Mouse (Mus musculus) hindbrain, embryonic 10.5 days (tissue): ENCODE measurements around the gene Scgb1c1. TPM values are rescaled to one million over a fixed set of nuclear protein-coding genes. Genes with fewer than 3 reads are reported as not detected.

ENCODE experiments used
- polyA plus RNA-seq: library from polyadenylated mRNA; unstranded; fragments of >200 nt; fragmentation: Nextera tagmentation; extraction: Ambion mirVana; gene quantifications from 2 replicates; pipeline ENCODE4 v1.2.1, GENCODE M21; 2016

Gene Scgb1c1
- polyA plus RNA-seq, 1 experiment from 2014 or later = not detected

Other genes starting within 250 kb of the Scgb1c1 start
- not detected in 2 replicates for gene Olfr46, start 244.3 kb upstream of the Scgb1c1 start, polyA plus RNA-seq
- not detected in 2 replicates for gene Olfr61, start 216.6 kb upstream of the Scgb1c1 start, polyA plus RNA-seq
- not detected in 2 replicates for gene Olfr53, start 199.1 kb upstream of the Scgb1c1 start, polyA plus RNA-seq
- gene Olfr539, start 185.6 kb upstream of the Scgb1c1 start, polyA plus RNA-seq = 0.01 TPM in 1 of 2 replicates, not detected in the other
- not detected in 2 replicates for gene Olfr45, start 163.6 kb upstream of the Scgb1c1 start, polyA plus RNA-seq
- not detected in 2 replicates for gene Olfr541, start 148.3 kb upstream of the Scgb1c1 start, polyA plus RNA-seq
- gene Cyp2e1, start 81.8 kb upstream of the Scgb1c1 start, polyA plus RNA-seq = not detected in 2 replicates
- 0.27 TPM in 1 of 2 replicates, not detected in the other for gene Syce1, start 57.7 kb upstream of the Scgb1c1 start, polyA plus RNA-seq
- 3.5 and 5.1 TPM in 2 replicates for gene Zfp941, start 23.4 kb upstream of the Scgb1c1 start, polyA plus RNA-seq
- gene Urah, start 10.5 kb upstream of the Scgb1c1 start, polyA plus RNA-seq = 0.71 and 0.97 TPM in 2 replicates
- not detected in 2 replicates for gene Odf3, start 2.3 kb downstream of the Scgb1c1 start, polyA plus RNA-seq
- gene Gm45785, start 10.8 kb downstream of the Scgb1c1 start, polyA plus RNA-seq = not detected in 2 replicates
- 67.0 and 81.7 TPM in 2 replicates for gene Ric8a, start 11.4 kb downstream of the Scgb1c1 start, polyA plus RNA-seq
- 20.9 and 28.8 TPM in 2 replicates for gene Bet1l, start 12.0 kb downstream of the Scgb1c1 start, polyA plus RNA-seq
- gene Psmd13, start 36.4 kb downstream of the Scgb1c1 start, polyA plus RNA-seq = 325 and 344 TPM in 2 replicates
- 27.3 and 28.3 TPM in 2 replicates for gene Sirt3, start 36.8 kb downstream of the Scgb1c1 start, polyA plus RNA-seq
- not detected in 2 replicates for gene Cox8b, start 54.9 kb downstream of the Scgb1c1 start, polyA plus RNA-seq
- gene Nlrp6, start 75.4 kb downstream of the Scgb1c1 start, polyA plus RNA-seq = 0.21 TPM in 1 of 2 replicates, not detected in the other
- 16.8 and 17.0 TPM in 2 replicates for gene Pgghg, start 95.8 kb downstream of the Scgb1c1 start, polyA plus RNA-seq
- 1.3 and 2.7 TPM in 2 replicates for gene Ifitm5, start 104.7 kb downstream of the Scgb1c1 start, polyA plus RNA-seq
- gene Gm45717, start 110.4 kb downstream of the Scgb1c1 start, polyA plus RNA-seq = 0.35 and 0.80 TPM in 2 replicates
- gene Ifitm2, start 110.4 kb downstream of the Scgb1c1 start, polyA plus RNA-seq = 388 and 494 TPM in 2 replicates
- gene Ifitm1, start 121.7 kb downstream of the Scgb1c1 start, polyA plus RNA-seq = 5.1 and 6.9 TPM in 2 replicates
- gene Ifitm3, start 165.2 kb downstream of the Scgb1c1 start, polyA plus RNA-seq = 21.0 and 23.9 TPM in 2 replicates
- not detected in 2 replicates for gene Ifitm6, start 172.4 kb downstream of the Scgb1c1 start, polyA plus RNA-seq
- gene Gm17387, start 183.6 kb downstream of the Scgb1c1 start, polyA plus RNA-seq = not detected in 2 replicates
- 26.4 and 35.1 TPM in 2 replicates for gene B4galnt4, start 215.6 kb downstream of the Scgb1c1 start, polyA plus RNA-seq
- gene Pkp3, start 232.7 kb downstream of the Scgb1c1 start, polyA plus RNA-seq = 5.1 and 5.2 TPM in 2 replicates